Mouse (Mus musculus) cerebellum, adult 2 months (tissue): ENCODE data around the gene Dcst2. TPM values are rescaled to one million over a fixed set of nuclear protein-coding genes. Genes with fewer than 3 reads are reported as not detected.

ENCODE experiments used
- DNase-seq, 2 experiments: peaks; one replicate each; pipeline ENCODE4 v3.0.0; 2021
- H3K27ac ChIP-seq: fragments of 200-500 bp; 2 replicates; pipeline ENCODE4 v1.5.1; 2012; ENCODE audit warnings: low read length, control low read depth, inconsistent platforms; ENCODE audit not compliant: insufficient read depth
- H3K27me3 ChIP-seq: fragments of 200-500 bp; 2 replicates; pipeline ENCODE4 v1.6.1; 2012; ENCODE audit warnings: inconsistent platforms, mild to moderate bottlenecking, low read length, moderate library complexity; ENCODE audit not compliant: control insufficient read depth, insufficient read depth
- H3K4me1 ChIP-seq: fragments of 200-500 bp; 2 replicates; pipeline ENCODE4 v1.6.1; 2011; ENCODE audit warnings: low read length; ENCODE audit not compliant: control insufficient read depth, insufficient read depth
- H3K4me3 ChIP-seq: fragments of 200-500 bp; replicated peaks from 2 replicates; pipeline ENCODE3; 2011; ENCODE audit warnings: mild to moderate bottlenecking, low read depth, low read length, control low read depth; ENCODE audit not compliant: insufficient read depth
- CTCF ChIP-seq: fragments of 200-500 bp; IDR thresholded peaks from 2 replicates; pipeline ENCODE4 v1.5.1; 2011; ENCODE audit warnings: low read depth, mild to moderate bottlenecking, control low read depth, low read length, moderate library complexity, borderline replicate concordance; ENCODE audit not compliant: insufficient read depth
- POLR2A ChIP-seq: fragments of 200-500 bp; IDR thresholded peaks from 2 replicates; pipeline ENCODE4 v1.6.1; 2011; ENCODE audit warnings: low read length, control low read depth, borderline replicate concordance; ENCODE audit not compliant: insufficient read depth
- WGBS: fragments of 180-500 bp; shearing (Covaris S2); methylation state at CpG from one replicate; pipeline ENCODE4 v1.1.7; 2018; 5-methylcytosine and 5-hydroxymethylcytosine counted together
- polyA plus RNA-seq: library from polyadenylated mRNA; depleted of rRNA; stranded (reverse); fragments of >200 nt; gene quantifications from 2 replicates; pipeline ENCODE4 v1.2.3, GENCODE M21; 2012

The Dcst2 gene
- polyA plus RNA-seq, 1 experiment: 0.36 TPM

- H3K27me3 ChIP-seq: no peaks in the 10 kb centered on the region
- no peak for DNase-seq
- peak overlapping the region; percentile 74 for H3K4me3 ChIP-seq
- under 1% methylated on average over 20 of the region's 20 CpGs for WGBS
- 0 out of 2 replicates have a peak, but pooled peaks cover 7% of the 10 kb centered on the region for H3K4me1 ChIP-seq
- TF ChIP-seq CTCF: no peak
- no peak for TF ChIP-seq POLR2A
- H3K27ac ChIP-seq: no peak overlapping the region
Observed at GRCm38 (mm10) chr3:89417840-89418169, 56.0 kb downstream of the Dcst2 start.

- Histone ChIP-seq H3K27ac (0 out of 2 replicates have a peak within 1 kb of the TSS, but pooled peaks have one; percentile 11), H3K4me1 (0 out of 2 replicates have a peak, but pooled peaks cover 7% of the 10 kb centered on the region), H3K27me3 (no peaks in the 10 kb centered on the region), H3K4me3 (peak within 1 kb of the TSS; percentile 74)
- under 1% methylated on average over 39 of the region's 39 CpGs for WGBS
- peak; percentile 85 to 94 for DNase-seq
- TF ChIP-seq POLR2A (no peak), CTCF (no peak)
Observed at GRCm38 (mm10) chr3:89418170-89418860, 56.5 kb downstream of the Dcst2 start, which contains the start of the genes Cks1b and Shc1. TSS of gene Cks1b (minus strand) at chr3:89418383. TSS of gene Shc1 (plus strand) at chr3:89418443.

GRCm38 (mm10) chr3:89418861-89419250 is 57.1 kb downstream of the Dcst2 start:
- WGBS: under 1% methylated on average over 16 of the region's 16 CpGs
- peak in 1 of 2 experiments; percentile 39 for DNase-seq

GRCm38 (mm10) chr3:89419571-89419970 is 57.8 kb downstream of the Dcst2 start:
- WGBS: 10% methylated on average over 9 of the region's 9 CpGs
- TF ChIP-seq CTCF (no peak), POLR2A (no peak)

More at GRCm38 (mm10) chr3:89418861-89419250, 57.1 kb downstream of the Dcst2 start:
- H3K4me1 ChIP-seq: 0 out of 2 replicates have a peak, but pooled peaks cover 7% of the 10 kb centered on the region
- TF ChIP-seq CTCF: no peak
- no peaks in the 10 kb centered on the region for H3K27me3 ChIP-seq
- H3K27ac ChIP-seq: 0 out of 2 replicates have a peak overlapping the region, but pooled peaks have one; percentile 11
- peak overlapping the region; percentile 74 for H3K4me3 ChIP-seq

GRCm38 (mm10) chr3:89419981-89420380 is 58.2 kb downstream of the Dcst2 start:
- no peaks in the 10 kb centered on the region for H3K27me3 ChIP-seq
- no peak overlapping the region for H3K4me3 ChIP-seq
- no peak for DNase-seq
- no peak overlapping the region for H3K27ac ChIP-seq
- WGBS: 71% methylated on average over 3 of the region's 3 CpGs
- TF ChIP-seq POLR2A: no peak
- 0 out of 2 replicates have a peak, but pooled peaks cover 7% of the 10 kb centered on the region for H3K4me1 ChIP-seq

More at GRCm38 (mm10) chr3:89419571-89419970, 57.8 kb downstream of the Dcst2 start:
- Histone ChIP-seq H3K27me3 (no peaks in the 10 kb centered on the region), H3K4me1 (0 out of 2 replicates have a peak, but pooled peaks cover 7% of the 10 kb centered on the region), H3K4me3 (no peak overlapping the region), H3K27ac (0 out of 2 replicates have a peak overlapping the region, but pooled peaks have one; percentile 11)
- DNase-seq: no peak

GRCm38 (mm10) chr3:89420421-89420820 is 58.6 kb downstream of the Dcst2 start:
- WGBS: 83% methylated on average over 2 of the region's 2 CpGs
- H3K27ac ChIP-seq: no peak overlapping the region
- H3K27me3 ChIP-seq: no peaks in the 10 kb centered on the region
- TF ChIP-seq CTCF (no peak), POLR2A (no peak)
- DNase-seq: no peak
- 0 out of 2 replicates have a peak, but pooled peaks cover 7% of the 10 kb centered on the region for H3K4me1 ChIP-seq
- H3K4me3 ChIP-seq: no peak overlapping the region

GRCm38 (mm10) chr3:89421002-89421774 is 59.4 kb downstream of the Dcst2 start:
- H3K4me3 ChIP-seq: peak overlapping the region; percentile 28
- TF ChIP-seq POLR2A (peak; percentile 34; the same call in 1 of the 2 replicates), CTCF (no peak)
- H3K27ac ChIP-seq: no peak overlapping the region
- 0 out of 2 replicates have a peak, but pooled peaks cover 7% of the 10 kb centered on the region for H3K4me1 ChIP-seq
- DNase-seq: peak; percentile 57 to 69
- 12% methylated on average over 11 of the region's 11 CpGs for WGBS
- H3K27me3 ChIP-seq: no peaks in the 10 kb centered on the region
